Mouse (Mus musculus) heart, embryonic 13.5 days (tissue): ENCODE results near the gene Fanca. TPM values are rescaled to one million over a fixed set of nuclear protein-coding genes. Genes with fewer than 3 reads are reported as not detected.

Experiments used
- ATAC-seq: fragments of 200-750 bp; cut with Nextera tagmentation; 2 replicates; pipeline ENCODE4 v1.8.0; 2017; ENCODE audit warnings: moderate TSS enrichment; ENCODE audit not compliant: insufficient number of reproducible peaks, low FRiP score, low TSS enrichment; ENCODE audit errors: extremely low read depth
- H3K27ac ChIP-seq: fragments of 300-500 bp; sonication (generic); replicated peaks from 2 replicates; pipeline ENCODE4 v1.5.1; 2015; ENCODE audit warnings: moderate library complexity, mild to moderate bottlenecking, inconsistent platforms
- H3K27me3 ChIP-seq: fragments of 300-500 bp; sonication (generic); replicated peaks from 2 replicates; pipeline ENCODE4 v1.6.1; 2015; ENCODE audit warnings: mild to moderate bottlenecking, inconsistent platforms
- H3K36me3 ChIP-seq: fragments of 300-500 bp; sonication (generic); 2 replicates; pipeline ENCODE4 v1.6.1; 2015; ENCODE audit warnings: mild to moderate bottlenecking, inconsistent platforms
- H3K4me1 ChIP-seq: fragments of 300-500 bp; sonication (generic); 2 replicates; pipeline ENCODE4 v1.6.1; 2015; ENCODE audit warnings: inconsistent platforms
- H3K4me2 ChIP-seq: fragments of 300-500 bp; sonication (generic); 2 replicates; pipeline ENCODE4 v1.6.1; 2015; ENCODE audit warnings: inconsistent platforms, mild to moderate bottlenecking, moderate library complexity
- H3K4me3 ChIP-seq: fragments of 300-500 bp; sonication (generic); 2 replicates; pipeline ENCODE4 v1.5.1; 2015; ENCODE audit warnings: moderate library complexity, mild to moderate bottlenecking, inconsistent platforms
- H3K9ac ChIP-seq: fragments of 300-500 bp; sonication (generic); 2 replicates; pipeline ENCODE4 v1.6.1; 2015; ENCODE audit warnings: inconsistent platforms, mild to moderate bottlenecking, moderate library complexity
- H3K9me3 ChIP-seq: fragments of 300-500 bp; sonication (generic); 2 replicates; pipeline ENCODE4 v1.6.1; 2016; ENCODE audit warnings: inconsistent platforms
- WGBS: fragments of 180-500 bp; shearing (Covaris S2); methylation state at CpG from one replicate; pipeline ENCODE4 v1.1.7; 2015; ENCODE audit warnings: mixed read lengths; 5-methylcytosine and 5-hydroxymethylcytosine counted together
- polyA plus RNA-seq: library from polyadenylated mRNA; unstranded; fragments of >200 nt; fragmentation: Nextera tagmentation; extraction: Ambion mirVana; gene quantifications from 2 replicates; pipeline ENCODE4 v1.2.1, GENCODE M21; 2015

The Fanca gene
- polyA plus RNA-seq, 1 experiment from 2014 or later = 17.5 TPM

DNA sequence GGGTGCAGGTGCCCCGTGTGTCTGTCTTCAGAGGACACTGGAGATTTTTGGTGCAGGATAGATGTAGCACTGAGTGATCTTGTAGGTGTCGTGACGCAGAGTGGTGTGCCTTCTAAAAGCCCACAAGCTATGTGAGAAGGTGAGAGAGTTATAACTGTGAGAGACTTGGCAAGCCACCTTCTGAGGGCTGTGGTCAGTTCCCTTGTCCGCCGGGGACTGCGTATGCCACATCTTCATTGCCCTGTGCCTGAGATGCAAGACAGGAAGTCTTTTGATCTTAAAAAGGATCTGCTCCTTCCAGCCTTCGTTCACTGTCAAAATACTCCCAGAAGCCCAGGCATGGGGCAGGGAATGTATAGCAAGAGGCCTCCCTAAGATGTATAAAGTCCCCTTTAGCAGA, 24.5 kb upstream of the Fanca start:
- H3K9ac ChIP-seq = no peak overlapping the region
- H3K4me1 ChIP-seq = peaks cover 18% of the 10 kb centered on the region
- no peak overlapping the region for H3K4me2 ChIP-seq
- H3K27ac ChIP-seq = no peak overlapping the region
- no peaks in the 10 kb centered on the region for H3K27me3 ChIP-seq
- no peak overlapping the region for H3K4me3 ChIP-seq
- H3K9me3 ChIP-seq = peaks cover 4% of the 10 kb centered on the region; the same call in 1 of the 2 replicates
- WGBS = 77% methylated on average over 7 of the region's 7 CpGs
- no peak for ATAC-seq
- H3K36me3 ChIP-seq = no peaks in the 10 kb centered on the region

DNA sequence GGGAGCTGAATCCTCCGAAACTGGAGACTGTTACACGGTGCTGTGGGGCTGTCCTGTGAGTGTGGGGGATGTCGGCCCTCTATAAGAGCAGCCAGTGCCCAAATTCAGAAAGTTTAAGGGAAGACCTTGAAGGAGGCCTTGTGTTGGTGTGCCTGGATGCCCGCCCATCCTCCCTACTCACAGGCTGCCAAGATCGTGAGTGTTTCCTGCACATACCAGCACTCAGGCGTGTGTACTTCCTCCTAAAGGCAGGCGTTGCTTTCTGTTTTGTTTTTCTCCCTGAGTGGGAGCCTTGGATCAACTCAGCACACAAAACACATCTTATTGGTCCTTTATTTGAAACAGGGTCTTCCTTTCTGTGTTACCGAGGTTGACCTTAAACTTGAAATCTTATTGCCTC, 23.9 kb upstream of the Fanca start:
- Histone ChIP-seq H3K4me1 (peaks cover 13% of the 10 kb centered on the region), H3K36me3 (no peaks in the 10 kb centered on the region), H3K27me3 (no peaks in the 10 kb centered on the region), H3K9me3 (peaks cover 4% of the 10 kb centered on the region; the same call in 1 of the 2 replicates), H3K27ac (no peak overlapping the region), H3K9ac (no peak overlapping the region), H3K4me3 (no peak overlapping the region), H3K4me2 (no peak overlapping the region)
- WGBS = 70% methylated on average over 8 of the region's 8 CpGs
- ATAC-seq = no peak

DNA sequence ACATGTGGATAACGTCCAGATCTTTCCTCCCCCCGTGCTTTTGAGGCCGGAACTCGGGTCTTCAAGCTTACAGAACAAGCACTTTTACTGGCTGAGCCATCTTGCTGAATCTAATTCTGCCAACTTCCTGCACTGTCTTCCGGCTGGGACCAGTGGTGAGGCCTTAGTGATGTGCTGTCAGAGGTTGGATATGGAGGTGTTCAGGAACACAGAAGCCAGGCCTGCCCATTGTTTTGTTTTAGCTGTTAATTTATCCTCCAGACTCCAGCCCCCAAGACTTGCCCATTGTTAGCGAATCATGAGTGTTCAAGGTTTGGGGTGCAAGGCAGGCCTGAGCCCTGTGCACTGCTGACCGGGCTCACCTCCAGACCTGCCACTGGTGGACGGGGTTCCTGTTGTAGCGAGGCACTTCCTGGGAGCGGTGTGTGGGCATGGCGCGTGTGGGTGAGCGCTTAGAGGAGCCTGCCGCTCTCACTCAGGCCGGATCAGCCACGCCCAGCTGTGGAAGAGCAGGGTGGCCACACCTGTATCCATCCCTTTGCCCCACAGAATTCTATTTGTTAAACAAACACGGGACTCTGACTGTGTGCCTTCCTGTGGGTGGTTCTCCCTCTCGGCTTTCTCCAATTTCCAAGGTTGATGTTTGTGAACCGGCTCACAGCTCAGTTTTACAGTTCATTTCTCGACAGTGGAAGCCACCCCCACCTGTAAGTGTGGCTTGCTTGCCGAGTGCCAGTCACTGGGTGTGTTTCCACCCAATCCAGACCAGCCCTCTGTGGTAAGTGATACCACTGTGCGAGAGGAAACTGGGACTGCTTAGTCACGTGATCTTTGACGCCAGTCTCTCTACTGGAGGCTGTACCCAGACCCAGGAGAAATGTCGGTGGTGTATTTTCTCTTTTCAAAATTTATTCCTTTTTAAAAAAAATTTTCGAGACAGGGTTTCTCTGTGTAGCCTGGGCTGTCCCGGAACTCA, 23.0 kb upstream of the Fanca start:
- Histone ChIP-seq H3K9ac (no peak overlapping the region), H3K4me3 (no peak overlapping the region), H3K27ac (no peak overlapping the region), H3K4me1 (peaks cover 13% of the 10 kb centered on the region), H3K4me2 (no peak overlapping the region), H3K36me3 (no peaks in the 10 kb centered on the region), H3K9me3 (peaks cover 4% of the 10 kb centered on the region; the same call in 1 of the 2 replicates), H3K27me3 (no peaks in the 10 kb centered on the region)
- ATAC-seq = no peak
- 78% methylated on average over 27 of the region's 27 CpGs for WGBS

DNA sequence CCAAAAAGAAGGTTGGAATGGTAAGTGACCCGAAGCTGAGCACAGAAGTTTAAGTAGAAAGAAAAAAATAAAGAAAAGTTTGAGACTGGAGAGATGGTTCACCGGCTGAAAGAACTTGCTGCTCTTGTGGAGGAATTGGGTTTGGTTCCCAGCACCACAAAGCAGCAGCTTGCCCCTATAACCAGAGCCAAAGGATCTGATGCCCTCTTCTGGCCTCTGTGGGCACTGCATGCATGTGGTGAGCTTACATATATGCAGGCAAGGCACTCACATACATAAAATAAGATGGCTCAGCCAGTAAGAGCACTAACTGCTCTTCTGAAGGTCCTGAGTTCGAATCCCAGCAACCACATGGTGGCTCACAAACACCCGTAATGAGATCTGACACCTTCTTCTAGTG, 21.7 kb upstream of the Fanca start:
- no peak overlapping the region for H3K27ac ChIP-seq
- no peak for ATAC-seq

DNA sequence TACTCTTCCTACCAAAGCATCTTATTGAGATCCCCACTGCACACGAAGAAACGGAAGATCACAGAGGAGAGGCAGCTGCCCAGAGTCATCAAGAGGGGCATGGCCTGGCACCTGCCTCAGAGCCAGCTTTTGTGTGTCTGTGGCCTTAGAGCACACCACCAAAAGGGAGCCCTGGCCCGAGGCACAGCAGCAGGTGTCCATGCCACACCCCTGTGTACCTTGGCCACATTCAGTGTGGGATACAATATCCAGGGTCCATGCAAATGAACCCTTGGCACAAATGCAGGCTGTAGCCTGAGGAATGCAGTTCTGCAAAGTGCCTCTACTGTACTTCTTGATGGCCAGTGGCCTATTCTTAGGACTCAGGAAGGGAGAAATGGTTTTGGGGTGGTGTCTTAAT, 19.1 kb upstream of the Fanca start:
- Histone ChIP-seq H3K36me3 (no peaks in the 10 kb centered on the region), H3K4me3 (no peak overlapping the region), H3K4me2 (no peak overlapping the region), H3K4me1 (peaks cover 20% of the 10 kb centered on the region), H3K27me3 (peaks cover 25% of the 10 kb centered on the region), H3K27ac (no peak overlapping the region), H3K9ac (no peak overlapping the region), H3K9me3 (peaks cover 4% of the 10 kb centered on the region; the same call in 1 of the 2 replicates)
- no peak for ATAC-seq
- WGBS = 71% methylated on average over 3 of the region's 3 CpGs

More for the DNA sequence above, 21.7 kb upstream of the Fanca start:
- 84% methylated on average over 4 of the region's 4 CpGs for WGBS
- no peak overlapping the region for H3K4me3 ChIP-seq
- no peak overlapping the region for H3K4me2 ChIP-seq
- peaks cover 4% of the 10 kb centered on the region; the same call in 1 of the 2 replicates for H3K9me3 ChIP-seq
- no peaks in the 10 kb centered on the region for H3K36me3 ChIP-seq
- peaks cover 13% of the 10 kb centered on the region for H3K4me1 ChIP-seq
- H3K27me3 ChIP-seq = 0 out of 2 replicates have a peak, but pooled peaks cover 4% of the 10 kb centered on the region
- H3K9ac ChIP-seq = no peak overlapping the region

DNA sequence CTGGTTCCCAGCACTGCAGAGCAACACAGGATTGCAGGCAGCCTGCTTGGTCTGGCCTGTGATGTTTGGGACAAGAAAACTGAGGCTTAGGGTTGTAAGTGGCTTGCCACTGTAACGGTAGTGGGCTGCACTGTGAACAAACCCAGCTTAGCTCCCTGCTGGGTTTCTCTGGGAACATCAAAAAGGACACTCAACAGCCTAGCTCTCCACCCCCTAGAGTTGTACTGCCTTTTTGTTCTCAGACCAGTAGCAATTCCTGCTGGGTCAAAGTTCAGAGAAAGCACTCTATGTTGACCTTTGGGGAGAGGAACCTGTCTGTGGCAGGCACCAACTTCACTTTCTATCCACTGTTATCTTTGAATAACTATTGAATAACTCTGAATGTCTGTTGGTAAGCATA, 16.1 kb upstream of the Fanca start:
- Histone ChIP-seq H3K27ac (peak overlapping the region; percentile 43; the same call in 1 of the 2 replicates), H3K9me3 (no peaks in the 10 kb centered on the region), H3K36me3 (no peaks in the 10 kb centered on the region), H3K27me3 (peaks cover 35% of the 10 kb centered on the region), H3K4me3 (no peak overlapping the region), H3K4me2 (peak overlapping the region; percentile 92), H3K4me1 (peaks cover 31% of the 10 kb centered on the region), H3K9ac (no peak overlapping the region)
- ATAC-seq = no peak
- WGBS = 12% methylated on average over 1 of the region's 1 CpGs

DNA sequence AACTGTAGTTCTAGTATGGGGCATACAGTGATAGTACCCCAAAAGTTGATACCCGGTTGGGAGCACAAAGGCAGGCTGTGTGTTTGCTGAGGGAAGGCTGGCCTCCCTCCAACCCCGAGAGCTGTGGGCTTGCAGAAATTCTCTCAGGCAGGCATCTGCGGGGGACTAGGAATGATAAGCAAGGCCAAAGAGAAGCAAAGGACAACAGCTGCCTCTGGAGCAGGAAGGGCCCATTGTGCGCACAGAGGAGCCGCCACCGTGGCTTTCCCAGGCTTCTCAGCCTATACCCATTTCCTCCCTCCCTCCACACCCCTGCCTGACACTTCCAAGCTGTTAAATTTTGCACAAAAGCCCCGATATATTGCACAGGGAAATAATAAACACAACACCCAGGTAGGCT, 15.5 kb upstream of the Fanca start:
- H3K4me3 ChIP-seq = peak overlapping the region; percentile 67; the same call in 1 of the 2 replicates
- peaks cover 35% of the 10 kb centered on the region for H3K27me3 ChIP-seq
- no peak overlapping the region for H3K9ac ChIP-seq
- WGBS = 3% methylated on average over 7 of the region's 7 CpGs
- ATAC-seq = no peak
- H3K27ac ChIP-seq = peak overlapping the region; percentile 43; the same call in 1 of the 2 replicates
- peak overlapping the region; percentile 92 for H3K4me2 ChIP-seq
- H3K9me3 ChIP-seq = no peaks in the 10 kb centered on the region
- H3K36me3 ChIP-seq = no peaks in the 10 kb centered on the region
- peaks cover 31% of the 10 kb centered on the region for H3K4me1 ChIP-seq

DNA sequence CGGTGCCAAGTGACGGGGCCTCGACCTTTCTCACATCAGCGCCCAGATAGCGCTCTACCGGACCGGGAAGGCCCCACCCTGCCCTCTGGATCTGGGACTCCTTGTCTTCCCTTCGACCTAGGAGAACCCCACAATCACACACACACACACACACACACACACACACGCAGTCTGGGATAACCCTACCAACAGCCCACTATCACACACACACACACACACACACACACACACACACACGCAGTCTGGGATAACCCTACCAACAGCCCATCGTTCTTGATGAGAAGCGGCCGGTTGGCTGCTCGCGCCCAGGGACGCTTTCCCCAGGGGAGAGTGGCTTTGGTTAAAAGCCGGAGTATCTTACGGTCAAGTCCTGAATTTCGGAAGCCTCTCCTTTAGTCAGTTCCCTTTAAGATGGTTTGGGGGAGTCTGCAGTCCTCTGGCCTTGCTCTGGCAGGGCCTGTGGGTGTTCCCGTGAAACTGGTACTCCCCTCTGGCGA, 14.8 kb upstream of the Fanca start:
- H3K9ac ChIP-seq = peak overlapping the region; percentile 74
- H3K9me3 ChIP-seq = no peaks in the 10 kb centered on the region
- H3K27ac ChIP-seq = no peak overlapping the region
- ATAC-seq = 0 out of 2 replicates have a peak, but pooled peaks have one; percentile 2
- H3K36me3 ChIP-seq = no peaks in the 10 kb centered on the region
- peaks cover 31% of the 10 kb centered on the region for H3K4me1 ChIP-seq
- H3K4me3 ChIP-seq = peak overlapping the region; percentile 67
- peak overlapping the region; percentile 92 for H3K4me2 ChIP-seq
- H3K27me3 ChIP-seq = peaks cover 35% of the 10 kb centered on the region
- 4% methylated on average over 15 of the region's 21 CpGs for WGBS

DNA sequence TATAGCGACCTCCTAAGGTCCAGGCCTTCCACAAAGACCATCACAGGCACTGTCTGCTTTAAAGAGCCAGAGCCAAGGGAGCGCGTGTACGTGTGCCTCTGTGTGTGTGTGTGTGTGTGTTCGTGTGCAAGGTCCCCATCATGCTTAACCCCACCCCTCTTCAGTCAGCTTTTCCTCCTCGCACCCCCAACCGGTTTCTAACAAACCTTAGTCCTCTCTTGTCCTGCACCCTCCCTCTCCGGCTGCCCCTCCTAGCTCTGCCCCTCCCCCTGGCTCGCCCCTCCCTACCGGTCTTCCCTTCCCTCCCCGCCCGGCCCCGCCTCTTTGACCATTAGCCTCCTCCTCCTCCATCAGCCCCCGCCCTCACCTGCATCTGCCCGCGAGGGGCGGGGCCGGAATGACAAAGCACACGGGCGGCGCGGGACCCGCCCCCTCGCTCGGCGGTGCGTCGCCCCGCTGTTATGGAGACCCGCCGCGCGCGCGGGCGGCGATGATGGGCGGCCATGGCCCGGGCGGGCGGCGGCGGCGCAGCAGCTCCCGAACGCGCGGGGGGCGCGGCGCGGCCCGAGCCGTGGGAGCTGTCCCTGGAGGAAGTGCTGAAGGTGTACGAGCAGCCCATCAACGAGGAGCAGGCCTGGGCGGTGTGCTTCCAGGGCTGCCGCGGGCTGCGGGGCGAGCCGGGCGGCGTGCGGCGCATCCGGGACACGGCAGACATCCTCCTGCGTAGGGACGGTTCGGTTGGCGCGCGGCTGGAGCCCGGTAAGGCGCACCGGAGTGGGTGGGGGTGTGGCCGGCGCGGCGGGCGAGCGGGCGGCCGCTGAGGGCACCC, 14.1 kb upstream of the Fanca start, which contains the start of gene Spire2:
Gene Spire2, plus strand, starts transcription at position 452 of the 829 bp plus-strand sequence.
- under 1% methylated on average over 76 of the region's 85 CpGs for WGBS
- peak within 1 kb of the TSS; percentile 25 for H3K27ac ChIP-seq
- no peaks in the 10 kb centered on the region for H3K9me3 ChIP-seq
- peaks cover 34% of the 10 kb centered on the region for H3K4me1 ChIP-seq
- ATAC-seq = peak; percentile 87
- peak within 1 kb of the TSS; percentile 74 for H3K9ac ChIP-seq
- H3K4me3 ChIP-seq = peak within 1 kb of the TSS; percentile 67
- H3K4me2 ChIP-seq = peak within 1 kb of the TSS; percentile 92
- no peaks in the 10 kb centered on the region for H3K36me3 ChIP-seq
- H3K27me3 ChIP-seq = peaks cover 35% of the 10 kb centered on the region

DNA sequence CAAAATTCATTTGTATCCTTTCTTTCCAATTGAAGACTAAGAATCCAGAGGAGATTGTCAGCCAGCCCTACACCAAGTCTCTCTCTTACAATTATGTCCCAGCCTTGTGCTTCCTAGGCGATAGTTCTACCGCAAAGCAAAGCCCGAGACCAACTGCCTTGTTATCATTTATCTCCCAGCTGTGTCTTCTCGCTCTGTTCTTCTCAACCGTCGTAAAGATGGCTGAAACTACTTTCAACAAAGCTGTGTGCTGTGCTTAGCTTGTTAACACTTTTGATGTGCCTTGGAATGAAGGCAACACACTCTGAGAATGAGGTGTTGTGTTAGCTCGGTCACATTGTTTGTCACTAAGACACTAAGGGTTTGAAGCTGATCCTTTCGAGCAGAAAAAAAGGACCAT, 13.4 kb upstream of the Fanca start:
- peak overlapping the region; percentile 25 for H3K27ac ChIP-seq
- peaks cover 40% of the 10 kb centered on the region for H3K4me1 ChIP-seq
- no peak overlapping the region for H3K9ac ChIP-seq
- H3K4me2 ChIP-seq = peak overlapping the region; percentile 92
- H3K9me3 ChIP-seq = no peaks in the 10 kb centered on the region
- H3K4me3 ChIP-seq = peak overlapping the region; percentile 67
- ATAC-seq = no peak
- H3K27me3 ChIP-seq = peaks cover 35% of the 10 kb centered on the region
- no peaks in the 10 kb centered on the region for H3K36me3 ChIP-seq
- 23% methylated on average over 8 of the region's 8 CpGs for whole genome bisulfite sequencing

DNA sequence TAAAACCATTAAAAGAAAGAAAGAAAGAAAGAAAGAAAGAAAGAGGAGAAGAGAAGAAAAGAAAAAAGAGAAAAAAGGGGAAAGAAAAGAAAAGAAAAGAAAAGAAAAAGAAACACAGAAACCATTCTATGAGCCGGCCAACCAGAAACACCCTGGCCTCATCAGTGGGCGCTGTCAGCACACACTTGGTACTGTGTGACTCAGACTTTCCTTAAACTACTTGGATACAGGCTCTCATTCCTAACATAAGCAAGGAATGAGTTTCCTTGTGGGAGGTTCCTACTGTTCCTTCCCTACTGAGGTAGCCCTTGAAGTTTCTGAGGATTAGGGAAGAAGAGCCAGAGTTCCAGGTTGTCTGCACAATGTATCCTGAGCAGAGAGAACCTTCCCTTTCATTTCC, 12.9 kb upstream of the Fanca start:
- WGBS = 44% methylated on average over 2 of the region's 2 CpGs
- no peak overlapping the region for H3K4me3 ChIP-seq
- no peaks in the 10 kb centered on the region for H3K9me3 ChIP-seq
- H3K4me2 ChIP-seq = no peak overlapping the region
- no peak for ATAC-seq
- H3K27me3 ChIP-seq = peaks cover 38% of the 10 kb centered on the region
- H3K36me3 ChIP-seq = no peaks in the 10 kb centered on the region
- H3K27ac ChIP-seq = no peak overlapping the region; the same call in 1 of the 2 replicates
- H3K9ac ChIP-seq = no peak overlapping the region
- peaks cover 40% of the 10 kb centered on the region for H3K4me1 ChIP-seq
